Mouse (Mus musculus): Measurements from ENCODE around the gene Thra. TPM values are rescaled to one million over a fixed set of nuclear protein-coding genes. Genes with fewer than 3 reads are reported as not detected.

The Thra gene
- total and polyA plus RNA-seq, 3 experiments = 1.1 to 3.9 (median 3.8) TPM

DNA sequence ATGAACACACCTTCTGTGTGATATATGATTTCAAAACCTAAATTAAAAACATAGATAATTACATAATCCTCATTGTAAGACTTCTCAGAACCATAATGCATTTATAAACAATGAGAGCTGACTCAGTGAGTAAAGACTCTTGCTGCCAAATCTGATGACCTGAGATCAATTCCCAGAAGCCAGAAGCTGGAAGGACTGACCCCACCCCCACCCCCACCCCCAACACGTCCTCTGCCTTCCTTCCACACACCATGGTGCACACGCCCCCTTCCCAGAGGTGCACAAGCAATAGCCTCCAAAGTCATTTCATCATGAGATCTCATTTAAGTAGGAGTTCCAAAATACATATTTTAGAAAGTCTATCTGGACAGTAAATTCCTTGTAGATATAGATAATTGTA lies 19.7 kb upstream of the Thra start:
- dilution Hi-C loops (cut with MboI; ENCODE audit: extremely low pct_ligation_motif_present, extremely low pct_unique_long_range_greater_than_20kb, low sequenced_read_pairs) = no loop called here

DNA sequence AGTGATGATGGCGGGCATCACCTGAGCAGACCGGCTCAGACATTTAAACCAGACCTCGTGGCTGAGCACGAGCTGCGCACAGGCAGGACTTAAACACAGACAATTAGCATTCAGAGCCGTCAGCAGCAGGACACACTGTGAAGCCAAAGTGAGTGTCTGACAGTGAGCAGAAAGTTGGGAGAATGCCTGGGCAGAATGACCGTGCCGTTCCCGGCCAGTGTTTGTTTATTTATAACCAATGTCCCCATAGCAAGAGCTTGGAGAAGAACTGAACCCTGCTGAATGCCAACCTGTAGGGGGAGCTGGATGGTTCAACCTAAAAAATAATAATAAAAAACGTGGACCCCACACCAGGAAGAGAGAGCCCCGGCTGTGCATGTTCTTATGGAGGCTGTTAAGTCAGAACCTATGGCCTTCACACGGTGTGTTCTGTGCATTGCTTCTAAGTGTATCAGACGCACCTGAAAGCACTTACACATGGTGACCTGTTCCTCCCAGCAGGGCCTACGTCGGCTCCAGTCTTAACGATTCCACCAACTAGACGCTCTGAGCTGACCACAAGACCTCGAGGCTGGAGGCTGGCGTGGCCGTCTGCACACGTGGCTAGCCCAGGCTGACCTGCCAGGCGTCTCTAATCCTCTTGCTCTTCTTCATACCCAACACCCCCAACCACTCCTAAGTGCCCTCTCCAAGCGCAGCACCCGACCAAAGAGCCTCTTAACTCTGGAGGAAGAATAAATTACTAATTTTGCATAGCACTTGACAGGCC lies 18.8 kb upstream of the Thra start:
- in situ Hi-C loops (cut with MboI; ENCODE audit: low pct_ligation_motif_present, low pct_unique_long_range_greater_than_20kb, low sequenced_read_pairs) = loop anchor here (10.0 kb wide), 1 partner anchor 63 kb away; no protein-coding TSS in a partner anchor
- no peak for DNase-seq (ENCODE audit: extremely low read depth)
- dilution Hi-C loops (cut with MboI; ENCODE audit: extremely low pct_ligation_motif_present, extremely low pct_unique_long_range_greater_than_20kb, low sequenced_read_pairs) = no loop called here

More for the DNA sequence above, 19.7 kb upstream of the Thra start:
- no peak for DNase-seq (ENCODE audit: extremely low read depth)
- no peak overlapping the region for H3K9ac ChIP-seq (ENCODE audit: insufficient read depth, low read depth)
- in situ Hi-C loops (cut with MboI; ENCODE audit: low pct_ligation_motif_present, low pct_unique_long_range_greater_than_20kb, low sequenced_read_pairs) = loop anchor here (10.0 kb wide), 1 partner anchor 64 kb away; no protein-coding TSS in a partner anchor
- peaks cover 0 to 4% of the 10 kb centered on the region in 2 experiments; a peak in 1 of 4 replicates for H3K4me1 ChIP-seq (ENCODE audit: control insufficient read depth in 1 of 2, insufficient read depth in 2 of 2)
- no peak overlapping the region for H3K4me2 ChIP-seq (ENCODE audit: insufficient read depth, low read depth, poor library complexity, severe bottlenecking)
- peaks cover 44 to 92% of the 10 kb centered on the region in 2 experiments for H3K36me3 ChIP-seq (replicated peaks in 1 of 2; ENCODE audit: control insufficient read depth in 1 of 2, insufficient read depth in 1 of 2, low read length in 1 of 2)
- no peaks in the 10 kb centered on the region for H3K9me3 ChIP-seq (replicated peaks; ENCODE audit: low read length)
- H3K27me3 ChIP-seq (replicated peaks) = no peaks in the 10 kb centered on the region
- no peak for TF ChIP-seq ZMIZ1 (IDR thresholded peaks at IDR 0.05; ENCODE audit: low read depth, low read length)
- no peak for TF ChIP-seq ZC3H11A (IDR thresholded peaks at IDR 0.05; ENCODE audit: low read depth, low read length)
- no peak for TF ChIP-seq RAD21 (IDR thresholded peaks at IDR 0.05; ENCODE audit: low read depth, low read length)
- no peak for TF ChIP-seq PAX5 (IDR thresholded peaks at IDR 0.05; ENCODE audit: low read length)
- TF ChIP-seq GABPA (IDR thresholded peaks at IDR 0.05; ENCODE audit: insufficient replicate concordance, low read depth, low read length) = no peak
- TF ChIP-seq EP300 (IDR thresholded peaks at IDR 0.05; ENCODE audit: low read length) = no peak
- no peak for TF ChIP-seq UBTF (IDR thresholded peaks at IDR 0.05; ENCODE audit: low read depth, low read length)
- no peak for TF ChIP-seq USF2 (conservative IDR thresholded peaks at IDR 0.05; ENCODE audit: low read depth, low read length)
- no peak for TF ChIP-seq MXI1 (IDR thresholded peaks at IDR 0.05; ENCODE audit: low read depth, low read length)
- TF ChIP-seq SMC3 (IDR thresholded peaks at IDR 0.05; ENCODE audit: low read depth, low read length) = no peak
- no peak for TF ChIP-seq TCF12 (IDR thresholded peaks at IDR 0.05; ENCODE audit: low read depth, low read length)
- TF ChIP-seq JUN (IDR thresholded peaks at IDR 0.05; ENCODE audit: insufficient read depth, low read depth, low read length) = no peak
- TF ChIP-seq POLR2A (IDR thresholded peaks at IDR 0.05; ENCODE audit: low read depth, low read length) = no peak
- no peak for TF ChIP-seq MAX (IDR thresholded peaks at IDR 0.05; ENCODE audit: low read length)
- TF ChIP-seq IRF4 (IDR thresholded peaks at IDR 0.05; ENCODE audit: low read depth, low read length) = no peak
- TF ChIP-seq ZNF384 (IDR thresholded peaks at IDR 0.05; ENCODE audit: low read depth, low read length) = no peak
- no peak for TF ChIP-seq MYC (IDR thresholded peaks at IDR 0.05; ENCODE audit: low read depth, low read length)
- TF ChIP-seq MEF2A (IDR thresholded peaks at IDR 0.05; ENCODE audit: borderline replicate concordance, low read depth, low read length) = no peak
- no peak for TF ChIP-seq POLR2AphosphoS2 (IDR thresholded peaks at IDR 0.05; ENCODE audit: low read depth, low read length)
- H3K79me2 ChIP-seq (replicated peaks; ENCODE audit: control insufficient read depth, extremely low read depth, insufficient read depth, poor library complexity, severe bottlenecking) = no peaks in the 10 kb centered on the region
- no peak overlapping the region for H3K4me3 ChIP-seq (replicated peaks in 1 of 3; ENCODE audit: low read depth in 2 of 3, low read length in 2 of 3, poor library complexity in 1 of 3)
- no peak overlapping the region for H3K27ac ChIP-seq (ENCODE audit: insufficient read depth, low read depth)

More for the DNA sequence above, 18.8 kb upstream of the Thra start:
- Histone ChIP-seq H3K4me1 (ENCODE audit: control insufficient read depth in 1 of 2, insufficient read depth in 2 of 2) (peaks cover 0 to 4% of the 10 kb centered on the region in 2 experiments; a peak in 1 of 4 replicates), H3K4me2 (ENCODE audit: insufficient read depth, low read depth, poor library complexity, severe bottlenecking) (no peak overlapping the region), H3K36me3 (replicated peaks in 1 of 2; ENCODE audit: control insufficient read depth in 1 of 2, insufficient read depth in 1 of 2, low read length in 1 of 2) (peaks cover 43 to 91% of the 10 kb centered on the region in 2 experiments), H3K27ac (ENCODE audit: insufficient read depth, low read depth) (no peak overlapping the region), H3K79me2 (replicated peaks; ENCODE audit: control insufficient read depth, extremely low read depth, insufficient read depth, poor library complexity, severe bottlenecking) (no peaks in the 10 kb centered on the region), H3K4me3 (replicated peaks in 1 of 3; ENCODE audit: low read depth in 2 of 3, low read length in 2 of 3, poor library complexity in 1 of 3) (no peak overlapping the region), H3K9ac (ENCODE audit: insufficient read depth, low read depth) (no peak overlapping the region), H3K27me3 (replicated peaks) (no peaks in the 10 kb centered on the region), H3K9me3 (replicated peaks; ENCODE audit: low read length) (no peaks in the 10 kb centered on the region)
- TF ChIP-seq SMC3 (IDR thresholded peaks at IDR 0.05; ENCODE audit: low read depth, low read length) (0 out of 2 replicates have a peak, but pooled peaks have one; percentile 10), RAD21 (IDR thresholded peaks at IDR 0.05; ENCODE audit: low read depth, low read length) (no peak; the same call in 1 of the 2 replicates), JUND (conservative IDR thresholded peaks at IDR 0.05; ENCODE audit: low read depth, low read length) (no peak), CTCF (conservative IDR thresholded peaks at IDR 0.05 in 1 of 2, IDR thresholded peaks at IDR 0.05 in 1 of 2; ENCODE audit: low read depth in 2 of 2, low read length in 2 of 2) (peak in 1 of 2 experiments; percentile 38; a peak in 1 of 4 replicates)
